Comparison of ENCODE assay signal across 16 mouse cellular contexts in genomic region chr12:95388185-95388584, GRCm38 (mm10).
DNase-seq lines count a peak whose midpoint lies in the region; ATAC-seq lines count a peak whose summit lies in the region.
"Had no signal": no experiment of that assay in that cellular context is flagged by ENCODE, and none has a peak within 500 bp of the region (broad histone marks: within the 10 kb centered on the region; RNA-seq: fewer than 3 reads in every experiment).

No protein-coding gene starts in this region.

- H3K4me1 ChIP-seq in forebrain, embryonic 14.5 days (ENCODE audit: control insufficient read depth, insufficient read depth, low read length): peaks cover 4% of the 10 kb centered on the region; the same call in 1 of the 2 replicates
- H3K4me1 ChIP-seq in forebrain, embryonic 12.5 days: peaks cover 6% of the 10 kb centered on the region; the same call in 1 of the 2 replicates
- H3K4me1 ChIP-seq: embryonic facial prominence, embryonic 10.5 days; lung, embryonic 15.5 days had no signal

- H3K9me3 ChIP-seq in forebrain, embryonic 14.5 days (replicated peaks; ENCODE audit: control insufficient read depth, low read length): no peaks in the 10 kb centered on the region
- no peaks in the 10 kb centered on the region for H3K9me3 ChIP-seq in forebrain, embryonic 12.5 days
- H3K9me3 ChIP-seq: embryonic facial prominence, embryonic 10.5 days; lung, embryonic 15.5 days; midbrain, embryonic 10.5 days had no signal

- 80% methylated on average over 2 of the region's 2 CpGs for WGBS in forebrain, embryonic 14.5 days
- WGBS in forebrain, embryonic 12.5 days: 92% methylated on average over 2 of the region's 2 CpGs

- no peaks in the 10 kb centered on the region for H3K27me3 ChIP-seq in forebrain, embryonic 14.5 days (replicated peaks; ENCODE audit: control insufficient read depth, insufficient read depth, low read length)
- no peaks in the 10 kb centered on the region for H3K27me3 ChIP-seq in forebrain, embryonic 12.5 days
- H3K27me3 ChIP-seq: lung, embryonic 15.5 days had no signal

- ATAC-seq in forebrain, embryonic 14.5 days: peak; percentile 33; the same call in 1 of the 2 replicates
- ATAC-seq in forebrain, embryonic 12.5 days (ENCODE audit: low FRiP score): no peak
- ATAC-seq: intestine, postnatal 0 days had no signal

- DNase-seq in forebrain, embryonic 14.5 days (ENCODE audit: low spot score): peak; percentile 66
- DNase-seq in layer of hippocampus, adult 8-10 months (ENCODE audit: low spot score in 2 of 2): peak; percentile 78 to 82
- peak; percentile 44 to 78 for DNase-seq in left cerebral cortex, adult 9 months (ENCODE audit: low spot score in 2 of 2)
- peak; percentile 5 for DNase-seq in right cerebral cortex, postnatal 4 days
- no peak for DNase-seq in gastrocnemius, postnatal 25 days
- no peak for DNase-seq in retina, postnatal 1 day
- no peak for DNase-seq in spleen, postnatal 36 days (ENCODE audit: low spot score in 2 of 2)
- DNase-seq: cerebellum, postnatal 14 days; kidney, postnatal 25 days; thymus, postnatal 14 days had no signal

- no peak overlapping the region for H3K4me2 ChIP-seq in forebrain, embryonic 14.5 days (ENCODE audit: low read length)
- no peak overlapping the region for H3K4me2 ChIP-seq in forebrain, embryonic 12.5 days
- H3K4me2 ChIP-seq: hindbrain, embryonic 14.5 days; lung, embryonic 15.5 days had no signal

- no peak overlapping the region for H3K4me3 ChIP-seq in forebrain, embryonic 14.5 days (ENCODE audit: low read depth, low read length)
- no peak overlapping the region for H3K4me3 ChIP-seq in forebrain, embryonic 12.5 days (replicated peaks)
- H3K4me3 ChIP-seq: embryonic facial prominence, embryonic 10.5 days; lung, embryonic 15.5 days; midbrain, embryonic 10.5 days had no signal

- no peaks in the 10 kb centered on the region for H3K36me3 ChIP-seq in forebrain, embryonic 14.5 days (ENCODE audit: control insufficient read depth, insufficient read depth, low read length)
- no peaks in the 10 kb centered on the region for H3K36me3 ChIP-seq in forebrain, embryonic 12.5 days (replicated peaks)
- H3K36me3 ChIP-seq: embryonic facial prominence, embryonic 10.5 days; lung, embryonic 15.5 days; midbrain, embryonic 10.5 days had no signal

- no peak overlapping the region for H3K27ac ChIP-seq in forebrain, embryonic 14.5 days (ENCODE audit: low read depth, low read length)
- no peak overlapping the region for H3K27ac ChIP-seq in forebrain, embryonic 12.5 days
- H3K27ac ChIP-seq: embryonic facial prominence, embryonic 10.5 days; hindbrain, embryonic 14.5 days; lung, embryonic 15.5 days; midbrain, embryonic 10.5 days had no signal

- no peak overlapping the region for H3K9ac ChIP-seq in forebrain, embryonic 14.5 days (ENCODE audit: low read length)
- no peak overlapping the region for H3K9ac ChIP-seq in forebrain, embryonic 12.5 days
- H3K9ac ChIP-seq: hindbrain, embryonic 14.5 days; lung, embryonic 15.5 days had no signal

Comparison
In these comparisons a context has a peak if more than half of its experiments do, and no peak if none do; other contexts are left out.
1. DNase-seq: peak in forebrain, embryonic 14.5 days (single experiment), layer of hippocampus, adult 8-10 months (2 of 2), left cerebral cortex, adult 9 months (2 of 2) and right cerebral cortex, postnatal 4 days (single experiment); none in gastrocnemius, postnatal 25 days (single experiment), retina, postnatal 1 day (single experiment) and spleen, postnatal 36 days (0 of 2).